Mouse (Mus musculus): ENCODE data around the gene Thada. TPM values are rescaled to one million over a fixed set of nuclear protein-coding genes. Genes with fewer than 3 reads are reported as not detected.

The Thada gene
- polyA plus RNA-seq, 1 experiment from 2014 or later, result 10.8 TPM

- Histone ChIP-seq H3K9ac (ENCODE audit: low read length) (no peak overlapping the region), H3K27ac (ENCODE audit: low read depth) (no peak overlapping the region), H3K4me1 (replicated peaks; ENCODE audit: control insufficient read depth, insufficient read depth, low read length) (no peaks in the 10 kb centered on the region; the same call in 1 of the 2 replicates), H3K4me2 (ENCODE audit: low read length) (no peak overlapping the region), H3K4me3 (ENCODE audit: low read depth, low read length) (no peak overlapping the region), H3K9me3 (ENCODE audit: control insufficient read depth, low read length) (no peaks in the 10 kb centered on the region), H3K27me3 (replicated peaks; ENCODE audit: control insufficient read depth, insufficient read depth, low read length) (no peaks in the 10 kb centered on the region), H3K36me3 (ENCODE audit: control insufficient read depth, insufficient read depth, low read length) (no peaks in the 10 kb centered on the region)
- DNase-seq (ENCODE audit: low spot score) (no peak), ATAC-seq (replicated peaks; ENCODE audit: low FRiP score, low TSS enrichment, low read depth) (no peak)
- 93% methylated on average over 3 of the region's 3 CpGs for WGBS
These were observed 16.8 kb upstream of the Thada start for GRCm38 (mm10) chr17:84482831-84483230.

GRCm38 (mm10) chr17:84480464-84481355, 14.7 kb upstream of the Thada start:
- Histone ChIP-seq H3K36me3 (ENCODE audit: control insufficient read depth, insufficient read depth, low read length) (no peaks in the 10 kb centered on the region), H3K27ac (ENCODE audit: low read depth) (no peak overlapping the region), H3K9ac (ENCODE audit: low read length) (no peak overlapping the region), H3K4me2 (ENCODE audit: low read length) (no peak overlapping the region), H3K4me3 (ENCODE audit: low read depth, low read length) (no peak overlapping the region), H3K9me3 (ENCODE audit: control insufficient read depth, low read length) (no peaks in the 10 kb centered on the region), H3K27me3 (replicated peaks; ENCODE audit: control insufficient read depth, insufficient read depth, low read length) (no peaks in the 10 kb centered on the region), H3K4me1 (replicated peaks; ENCODE audit: control insufficient read depth, insufficient read depth, low read length) (no peaks in the 10 kb centered on the region; the same call in 1 of the 2 replicates)
- DNase-seq (ENCODE audit: low spot score), result no peak
- no peak for ATAC-seq (replicated peaks; ENCODE audit: low FRiP score, low TSS enrichment, low read depth)
- WGBS, result 48% methylated on average over 15 of the region's 15 CpGs

GRCm38 (mm10) chr17:84478276-84478675, 12.3 kb upstream of the Thada start:
- Histone ChIP-seq H3K9me3 (ENCODE audit: control insufficient read depth, low read length) (no peaks in the 10 kb centered on the region), H3K4me3 (ENCODE audit: low read depth, low read length) (no peak overlapping the region), H3K4me2 (ENCODE audit: low read length) (no peak overlapping the region), H3K4me1 (replicated peaks; ENCODE audit: control insufficient read depth, insufficient read depth, low read length) (no peaks in the 10 kb centered on the region; the same call in 1 of the 2 replicates), H3K9ac (ENCODE audit: low read length) (no peak overlapping the region), H3K27me3 (replicated peaks; ENCODE audit: control insufficient read depth, insufficient read depth, low read length) (no peaks in the 10 kb centered on the region), H3K36me3 (ENCODE audit: control insufficient read depth, insufficient read depth, low read length) (no peaks in the 10 kb centered on the region), H3K27ac (ENCODE audit: low read depth) (no peak overlapping the region)
- no peak for ATAC-seq (replicated peaks; ENCODE audit: low FRiP score, low TSS enrichment, low read depth)
- WGBS, result 85% methylated on average over 4 of the region's 4 CpGs
- DNase-seq (ENCODE audit: low spot score), result no peak

GRCm38 (mm10) chr17:84477176-84477575, 11.2 kb upstream of the Thada start:
- Histone ChIP-seq H3K9ac (ENCODE audit: low read length) (no peak overlapping the region), H3K4me1 (replicated peaks; ENCODE audit: control insufficient read depth, insufficient read depth, low read length) (no peaks in the 10 kb centered on the region; the same call in 1 of the 2 replicates), H3K27ac (ENCODE audit: low read depth) (no peak overlapping the region), H3K36me3 (ENCODE audit: control insufficient read depth, insufficient read depth, low read length) (no peaks in the 10 kb centered on the region), H3K27me3 (replicated peaks; ENCODE audit: control insufficient read depth, insufficient read depth, low read length) (no peaks in the 10 kb centered on the region), H3K4me3 (ENCODE audit: low read depth, low read length) (no peak overlapping the region), H3K9me3 (ENCODE audit: control insufficient read depth, low read length) (no peaks in the 10 kb centered on the region), H3K4me2 (ENCODE audit: low read length) (no peak overlapping the region)
- 88% methylated on average over 5 of the region's 5 CpGs for WGBS
- DNase-seq (ENCODE audit: low spot score) (no peak), ATAC-seq (replicated peaks; ENCODE audit: low FRiP score, low TSS enrichment, low read depth) (no peak)

- Histone ChIP-seq H3K27me3 (replicated peaks; ENCODE audit: control insufficient read depth, insufficient read depth, low read length) (no peaks in the 10 kb centered on the region), H3K4me3 (ENCODE audit: low read depth, low read length) (no peak overlapping the region), H3K9ac (ENCODE audit: low read length) (no peak overlapping the region), H3K4me2 (ENCODE audit: low read length) (no peak overlapping the region), H3K9me3 (ENCODE audit: control insufficient read depth, low read length) (no peaks in the 10 kb centered on the region), H3K36me3 (ENCODE audit: control insufficient read depth, insufficient read depth, low read length) (no peaks in the 10 kb centered on the region), H3K4me1 (replicated peaks; ENCODE audit: control insufficient read depth, insufficient read depth, low read length) (no peaks in the 10 kb centered on the region), H3K27ac (ENCODE audit: low read depth) (no peak overlapping the region)
- no peak for DNase-seq (ENCODE audit: low spot score)
- 49% methylated on average over 4 of the region's 4 CpGs for WGBS
- no peak for ATAC-seq (replicated peaks; ENCODE audit: low FRiP score, low TSS enrichment, low read depth)
These were observed 8.3 kb upstream of the Thada start for GRCm38 (mm10) chr17:84474312-84474711.

GRCm38 (mm10) chr17:84435012-84435411, 31.0 kb downstream of the Thada start:
- no peaks in the 10 kb centered on the region for H3K27me3 ChIP-seq (replicated peaks; ENCODE audit: control insufficient read depth, insufficient read depth, low read length)
- H3K4me3 ChIP-seq (ENCODE audit: low read depth, low read length), result no peak overlapping the region
- DNase-seq (ENCODE audit: low spot score) (no peak), ATAC-seq (replicated peaks; ENCODE audit: low FRiP score, low TSS enrichment, low read depth) (no peak)
- no peaks in the 10 kb centered on the region for H3K9me3 ChIP-seq (ENCODE audit: control insufficient read depth, low read length)
- H3K9ac ChIP-seq (ENCODE audit: low read length), result no peak overlapping the region
- 73% methylated on average over 4 of the region's 4 CpGs for WGBS
- H3K4me1 ChIP-seq (replicated peaks; ENCODE audit: control insufficient read depth, insufficient read depth, low read length), result no peaks in the 10 kb centered on the region
- H3K4me2 ChIP-seq (ENCODE audit: low read length), result no peak overlapping the region
- H3K27ac ChIP-seq (ENCODE audit: low read depth), result no peak overlapping the region
- H3K36me3 ChIP-seq (ENCODE audit: control insufficient read depth, insufficient read depth, low read length), result peaks cover 92% of the 10 kb centered on the region

GRCm38 (mm10) chr17:84434233-84434632, 31.8 kb downstream of the Thada start:
- Histone ChIP-seq H3K9me3 (ENCODE audit: control insufficient read depth, low read length) (no peaks in the 10 kb centered on the region), H3K4me1 (replicated peaks; ENCODE audit: control insufficient read depth, insufficient read depth, low read length) (no peaks in the 10 kb centered on the region), H3K27ac (ENCODE audit: low read depth) (no peak overlapping the region), H3K27me3 (replicated peaks; ENCODE audit: control insufficient read depth, insufficient read depth, low read length) (no peaks in the 10 kb centered on the region), H3K36me3 (ENCODE audit: control insufficient read depth, insufficient read depth, low read length) (peaks cover 92% of the 10 kb centered on the region), H3K4me2 (ENCODE audit: low read length) (no peak overlapping the region), H3K4me3 (ENCODE audit: low read depth, low read length) (no peak overlapping the region), H3K9ac (ENCODE audit: low read length) (no peak overlapping the region)
- DNase-seq (ENCODE audit: low spot score) (no peak), ATAC-seq (replicated peaks; ENCODE audit: low FRiP score, low TSS enrichment, low read depth) (no peak)

- WGBS, result 71% methylated on average over 5 of the region's 5 CpGs
- Histone ChIP-seq H3K27me3 (replicated peaks; ENCODE audit: control insufficient read depth, insufficient read depth, low read length) (no peaks in the 10 kb centered on the region), H3K4me2 (ENCODE audit: low read length) (no peak overlapping the region), H3K9ac (ENCODE audit: low read length) (no peak overlapping the region), H3K4me1 (replicated peaks; ENCODE audit: control insufficient read depth, insufficient read depth, low read length) (no peaks in the 10 kb centered on the region), H3K9me3 (ENCODE audit: control insufficient read depth, low read length) (no peaks in the 10 kb centered on the region), H3K4me3 (ENCODE audit: low read depth, low read length) (no peak overlapping the region), H3K27ac (ENCODE audit: low read depth) (no peak overlapping the region), H3K36me3 (ENCODE audit: control insufficient read depth, insufficient read depth, low read length) (peaks cover 89% of the 10 kb centered on the region)
- ATAC-seq (replicated peaks; ENCODE audit: low FRiP score, low TSS enrichment, low read depth) (no peak), DNase-seq (ENCODE audit: low spot score) (no peak)
These were observed 34.0 kb downstream of the Thada start for GRCm38 (mm10) chr17:84431991-84432390.

- Histone ChIP-seq H3K4me3 (ENCODE audit: low read depth, low read length) (no peak overlapping the region), H3K27me3 (replicated peaks; ENCODE audit: control insufficient read depth, insufficient read depth, low read length) (no peaks in the 10 kb centered on the region), H3K27ac (ENCODE audit: low read depth) (no peak overlapping the region), H3K9me3 (ENCODE audit: control insufficient read depth, low read length) (no peaks in the 10 kb centered on the region), H3K36me3 (ENCODE audit: control insufficient read depth, insufficient read depth, low read length) (peaks cover 67% of the 10 kb centered on the region), H3K9ac (ENCODE audit: low read length) (no peak overlapping the region), H3K4me2 (ENCODE audit: low read length) (no peak overlapping the region), H3K4me1 (replicated peaks; ENCODE audit: control insufficient read depth, insufficient read depth, low read length) (peaks cover 16% of the 10 kb centered on the region)
- DNase-seq (ENCODE audit: low spot score) (no peak), ATAC-seq (replicated peaks; ENCODE audit: low FRiP score, low TSS enrichment, low read depth) (no peak)
- WGBS, result 63% methylated on average over 1 of the region's 1 CpGs
These were observed 41.7 kb downstream of the Thada start for GRCm38 (mm10) chr17:84424258-84424657.

Measured in intestine, embryonic 14.5 days (tissue).